Mouse (Mus musculus): ENCODE data around the gene Flt1.

The Flt1 gene

DNA sequence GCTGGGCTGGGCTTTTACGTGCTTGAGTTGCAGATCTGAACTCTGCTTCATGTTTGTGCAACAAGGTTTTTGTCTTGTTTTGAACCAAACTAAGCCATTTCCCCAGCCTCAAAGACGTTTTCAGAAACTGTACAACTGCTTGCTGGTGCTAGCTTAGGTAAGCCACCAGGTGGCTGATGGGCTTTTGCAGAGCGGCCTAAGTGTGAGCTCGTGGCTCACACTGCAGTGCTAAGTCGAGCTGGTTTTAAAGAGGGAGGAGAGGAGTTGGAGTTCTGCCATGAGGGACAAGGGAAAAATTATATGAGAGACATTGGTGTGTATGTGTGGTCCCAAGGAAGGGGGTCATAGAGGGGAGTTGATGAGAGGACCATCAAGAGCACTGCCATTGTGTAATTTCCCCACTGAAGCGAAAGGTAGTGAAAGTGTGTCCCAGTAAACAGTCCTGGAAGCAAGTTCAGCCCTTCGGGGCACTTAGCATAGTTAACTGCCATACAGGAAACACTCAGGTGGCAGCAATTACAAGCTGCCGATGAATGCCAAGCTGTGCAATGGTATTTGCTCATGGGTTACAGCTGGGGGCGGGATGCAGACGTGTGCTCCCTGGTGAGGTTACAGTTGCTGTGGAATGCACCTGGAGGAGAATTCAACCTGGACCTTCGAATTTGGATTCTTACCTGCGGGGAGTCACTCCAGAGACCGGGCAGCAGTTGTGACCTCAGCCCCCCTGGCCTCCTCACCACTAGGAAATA, 173.8 kb downstream of the Flt1 start:
- DNase-seq (ENCODE audit: low spot score) = no peak

DNA sequence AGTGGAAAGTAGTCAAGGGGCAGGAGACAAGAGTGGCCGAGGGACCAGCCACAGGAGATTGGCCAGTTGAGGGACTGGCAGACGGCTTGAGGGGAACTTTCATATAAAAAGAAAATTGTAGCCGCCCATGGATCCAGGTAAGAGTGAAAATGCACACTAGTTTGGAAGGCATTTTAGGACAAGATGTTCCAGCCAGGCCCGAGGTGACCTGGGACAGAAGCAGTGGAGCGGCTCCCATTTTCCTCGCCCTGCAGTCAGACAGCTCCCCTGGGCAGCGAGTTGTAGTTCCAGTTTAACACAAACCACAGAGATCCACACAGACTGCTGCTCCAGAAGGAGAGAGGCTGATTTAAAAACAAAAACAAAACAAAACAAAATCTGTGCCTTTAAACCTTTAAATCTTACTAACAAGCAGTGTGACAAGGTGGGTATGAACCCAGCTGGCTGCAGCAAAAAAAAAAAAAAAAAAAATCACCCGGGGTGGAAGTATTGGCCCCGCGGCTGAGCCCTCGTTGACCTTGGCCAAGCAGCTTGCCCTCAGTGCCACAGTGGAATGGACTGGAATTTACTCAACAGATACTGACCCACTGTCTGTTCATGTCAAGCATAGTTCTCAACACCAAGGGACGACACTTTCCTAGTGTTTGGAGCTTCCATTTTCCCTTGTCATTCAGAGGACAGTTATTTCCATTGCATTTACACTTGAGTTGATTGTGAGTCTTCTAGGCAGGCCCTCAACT, 176.6 kb downstream of the Flt1 start:
- DNase-seq (ENCODE audit: low spot score) = no peak

- peak; percentile 46 for DNase-seq (ENCODE audit: low spot score)
These were observed 180.0 kb downstream of the Flt1 start for GRCm38 (mm10) chr5:147545731-147546241.

DNA sequence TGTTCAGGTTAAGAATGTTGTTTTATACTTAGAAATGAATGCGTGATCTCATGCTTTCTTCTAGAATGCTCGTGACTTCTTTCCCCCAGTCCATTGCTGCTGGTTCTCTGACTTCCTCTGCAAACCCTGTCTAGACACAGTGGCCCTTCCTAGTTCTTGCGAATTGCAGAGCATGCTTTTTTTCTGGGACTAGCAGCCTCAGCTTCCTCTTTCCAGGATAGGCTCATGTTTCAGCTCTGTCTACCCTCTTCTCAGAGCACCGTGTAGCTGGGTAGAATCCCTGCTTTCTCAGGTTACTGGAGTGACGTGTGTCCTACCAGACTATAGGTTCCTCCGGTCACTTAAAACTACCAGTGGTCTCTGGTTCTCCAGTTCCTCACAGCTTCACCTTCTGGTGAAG, 183.5 kb downstream of the Flt1 start:
- DNase-seq (ENCODE audit: low spot score) = no peak

DNA sequence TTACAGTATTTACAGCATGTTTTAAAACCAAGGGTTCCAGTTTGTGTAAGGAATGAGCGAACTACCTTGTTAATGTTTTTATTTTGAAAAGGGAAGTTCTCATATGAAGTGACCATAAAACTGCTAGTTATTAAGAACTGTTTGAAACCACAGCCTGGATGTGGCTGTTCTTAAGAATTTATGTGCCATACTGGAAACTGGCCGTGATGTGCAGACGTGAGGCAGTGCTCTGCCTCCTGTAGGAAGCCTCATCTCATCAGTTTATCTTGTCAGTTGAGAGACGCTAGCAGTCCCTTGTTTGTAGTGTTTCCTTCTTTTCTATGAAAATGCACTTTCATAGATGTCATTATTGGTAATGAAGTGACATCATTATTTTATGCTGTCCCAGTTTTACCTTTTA, 186.0 kb downstream of the Flt1 start:
- DNase-seq (ENCODE audit: low spot score) = no peak

DNA sequence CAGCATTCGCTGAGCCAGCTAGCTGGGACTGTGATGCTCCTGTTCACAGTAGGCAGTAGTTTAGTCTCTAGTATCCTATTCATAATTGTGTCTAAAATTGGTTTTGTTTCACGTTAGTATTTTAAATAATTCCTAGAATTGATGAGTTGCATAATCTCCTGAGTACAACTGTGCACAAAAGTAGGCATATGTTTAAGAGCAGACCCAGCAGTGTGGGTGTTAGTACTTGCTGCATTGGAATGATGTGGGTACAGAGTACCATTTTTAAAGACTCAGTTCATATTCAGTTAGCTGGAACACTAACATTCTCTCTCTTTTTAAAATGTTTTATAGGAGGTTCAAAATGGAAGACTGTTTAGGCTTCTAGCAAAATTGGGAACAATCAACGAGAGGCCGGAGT, 186.4 kb downstream of the Flt1 start:
- DNase-seq (ENCODE audit: low spot score) = no peak

- DNase-seq (ENCODE audit: low spot score) = no peak
These were observed 193.8 kb downstream of the Flt1 start for GRCm38 (mm10) chr5:147532031-147532430.

DNA sequence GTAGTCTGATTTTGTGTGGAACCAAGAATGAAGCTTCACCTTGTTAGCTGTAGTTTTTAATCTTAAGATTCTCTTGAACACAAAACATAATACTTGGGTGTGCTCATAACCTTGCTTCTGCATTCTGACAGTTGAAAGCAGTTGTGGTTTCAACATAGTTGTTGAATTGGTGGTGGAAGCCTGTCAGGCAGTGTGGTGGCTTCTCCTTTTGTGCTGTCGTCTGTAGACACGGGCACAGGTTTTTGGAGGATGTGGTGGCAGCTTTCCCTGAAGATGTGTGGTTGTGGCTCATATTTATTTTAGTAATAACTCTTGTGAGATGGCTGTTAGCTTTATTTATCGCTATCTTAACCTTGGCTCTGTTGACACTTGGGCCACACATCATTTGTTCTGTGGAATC, 198.0 kb downstream of the Flt1 start:
- no peak for DNase-seq (ENCODE audit: low spot score)

DNA sequence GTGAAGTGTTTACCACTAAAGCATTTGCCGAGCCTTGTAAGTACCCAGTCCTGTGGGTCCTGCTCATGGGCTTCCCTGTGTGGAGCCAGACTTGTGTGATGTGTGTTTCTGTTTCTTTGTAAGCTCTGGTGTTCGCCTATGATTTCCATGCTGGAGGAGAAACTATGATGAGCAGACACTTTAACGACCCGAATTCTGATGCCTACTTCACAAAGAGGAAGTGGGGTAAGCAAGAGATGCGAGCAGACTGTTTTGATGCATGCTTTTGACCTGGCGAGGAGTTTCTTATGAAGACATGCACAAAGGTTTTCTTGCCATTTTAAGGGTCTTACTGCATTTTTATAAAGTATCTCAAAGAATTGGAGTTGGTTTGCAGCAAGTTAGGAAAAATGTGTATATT, 198.8 kb downstream of the Flt1 start:
- DNase-seq (ENCODE audit: low spot score) = no peak
